Mouse (Mus musculus): ENCODE measurements around the gene Brd4.

DNA sequence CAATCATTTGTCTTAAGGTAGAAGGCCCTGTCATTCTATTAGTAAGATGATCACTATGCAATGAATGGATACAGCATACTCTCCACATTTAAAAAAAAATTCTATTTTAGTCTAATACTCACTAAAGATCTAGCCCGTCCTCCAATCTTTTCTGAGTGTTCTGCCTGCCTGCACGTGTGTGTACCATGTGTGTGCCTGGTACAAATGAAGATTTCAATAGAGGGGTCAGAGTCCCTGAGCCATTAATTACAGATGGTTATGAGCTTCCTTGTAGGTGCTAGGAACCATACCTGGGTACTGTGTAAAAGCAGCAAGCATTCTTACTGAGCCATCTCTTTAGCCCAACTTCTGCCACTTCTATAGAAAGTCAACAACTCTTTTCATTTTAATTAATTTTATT, 27.6 kb downstream of the Brd4 start:
- TF ChIP-seq CTCF (IDR thresholded peaks at IDR 0.05; ENCODE audit: low read depth), result no peak
- TF ChIP-seq EP300 (IDR thresholded peaks at IDR 0.05; ENCODE audit: low read depth), result no peak

Data from liver, postnatal 0 days (tissue).